Mouse (Mus musculus) frontal cortex, adult 2 months (tissue): ENCODE data around the gene Hoxa1. TPM values are rescaled to one million over a fixed set of nuclear protein-coding genes. Genes with fewer than 3 reads are reported as not detected.

Experiments
- DNase-seq, 2 experiments: peaks; one replicate each; pipeline ENCODE4 v3.0.0; 2022; ENCODE audit warnings: low spot score in 1 of 2; ENCODE audit errors: extremely low spot score in 1 of 2
- polyA plus RNA-seq: library from polyadenylated mRNA; depleted of rRNA; stranded (reverse); fragments of >200 nt; gene quantifications from 2 replicates; pipeline ENCODE4 v1.2.3, GENCODE M21; 2012

Hoxa1 gene
- polyA plus RNA-seq, 1 experiment, result 0.04 TPM

- DNase-seq, result no peak
Measured at GRCm38 (mm10) chr6:52190410-52190809, 32.3 kb upstream of the Hoxa1 start.

- no peak for DNase-seq
Measured at GRCm38 (mm10) chr6:52189909-52190308, 31.8 kb upstream of the Hoxa1 start.

GRCm38 (mm10) chr6:52189172-52189591 is 31.1 kb upstream of the Hoxa1 start:
- no peak for DNase-seq

- no peak for DNase-seq
Measured at GRCm38 (mm10) chr6:52186500-52186899, 28.4 kb upstream of the Hoxa1 start.

GRCm38 (mm10) chr6:52185834-52186233 is 27.7 kb upstream of the Hoxa1 start:
- DNase-seq, result no peak

GRCm38 (mm10) chr6:52185222-52185621 is 27.1 kb upstream of the Hoxa1 start:
- no peak for DNase-seq

- DNase-seq, result no peak
Measured at GRCm38 (mm10) chr6:52184668-52185067, 26.6 kb upstream of the Hoxa1 start.

GRCm38 (mm10) chr6:52183311-52184080 is 25.4 kb upstream of the Hoxa1 start:
- no peak for DNase-seq

GRCm38 (mm10) chr6:52182793-52183192 is 24.7 kb upstream of the Hoxa1 start:
- no peak for DNase-seq

GRCm38 (mm10) chr6:52182030-52182429 is 23.9 kb upstream of the Hoxa1 start:
- no peak for DNase-seq

GRCm38 (mm10) chr6:52180726-52181125 is 22.6 kb upstream of the Hoxa1 start:
- no peak for DNase-seq

GRCm38 (mm10) chr6:52180213-52180710 is 22.1 kb upstream of the Hoxa1 start:
- no peak for DNase-seq

- no peak for DNase-seq
Measured at GRCm38 (mm10) chr6:52179690-52180089, 21.6 kb upstream of the Hoxa1 start.

- no peak for DNase-seq
Measured at GRCm38 (mm10) chr6:52178918-52179665, 21.0 kb upstream of the Hoxa1 start.

- no peak for DNase-seq
Measured at GRCm38 (mm10) chr6:52177806-52178205, 19.7 kb upstream of the Hoxa1 start.

GRCm38 (mm10) chr6:52177061-52177735 is 19.1 kb upstream of the Hoxa1 start, which contains the start of gene 5730596B20Rik:
Gene 5730596B20Rik (plus strand): TSS chr6:52177498.
- DNase-seq, result no peak

GRCm38 (mm10) chr6:52176391-52176790 is 18.3 kb upstream of the Hoxa1 start:
- DNase-seq, result no peak

GRCm38 (mm10) chr6:52175864-52176263 is 17.7 kb upstream of the Hoxa1 start:
- no peak for DNase-seq

GRCm38 (mm10) chr6:52174968-52175751 is 17.0 kb upstream of the Hoxa1 start:
- no peak for DNase-seq

- no peak for DNase-seq
Measured at GRCm38 (mm10) chr6:52173648-52174047, 15.5 kb upstream of the Hoxa1 start.
